Mouse (Mus musculus) layer of hippocampus, postnatal 10 days (tissue): ENCODE results near the gene Itpk1. TPM values are rescaled to one million over a fixed set of nuclear protein-coding genes. Genes with fewer than 3 reads are reported as not detected.

Experiments
- DNase-seq, 2 experiments: peaks; one replicate each; pipeline ENCODE4 v3.0.0; 2021; ENCODE audit warnings: low spot score in 2 of 2
- total RNA-seq, 2 experiments: library from RNA; stranded (reverse); gene quantifications; 2 replicates each; pipeline ENCODE4 v1.2.3; 2021

The Itpk1 gene
- total RNA-seq, 2 experiments from 2014 or later, result 49.4 to 52.8 TPM

- no peak for DNase-seq
These were observed 9.4 kb upstream of the Itpk1 start for GRCm38 (mm10) chr12:102714116-102714515.

GRCm38 (mm10) chr12:102713153-102713865 lies 8.6 kb upstream of the Itpk1 start:
- DNase-seq, result no peak

- DNase-seq, result no peak
These were observed 6.2 kb upstream of the Itpk1 start for GRCm38 (mm10) chr12:102710851-102711375.

- DNase-seq, result no peak
These were observed 5.2 kb upstream of the Itpk1 start for GRCm38 (mm10) chr12:102709896-102710295.

DNA sequence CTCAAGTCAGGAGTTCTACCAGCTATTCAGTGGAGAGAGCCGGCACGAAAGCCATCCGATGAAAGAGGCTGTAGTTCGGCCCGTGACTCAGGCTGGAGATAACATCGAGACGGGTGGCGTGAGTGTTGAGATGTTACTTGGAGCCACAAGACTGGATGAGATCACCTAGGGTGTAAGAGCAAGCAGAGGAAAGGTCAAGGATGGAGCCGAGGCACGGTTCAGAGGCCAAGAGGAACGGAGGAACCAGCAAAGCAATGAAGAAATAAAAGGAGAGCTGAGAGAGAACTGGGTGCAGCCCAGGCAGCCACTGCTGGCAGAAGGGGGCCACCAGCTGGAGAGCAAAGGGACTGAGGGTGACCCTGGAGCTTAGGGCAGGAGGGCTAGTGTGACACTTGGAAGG lies 3.5 kb upstream of the Itpk1 start:
- no peak for DNase-seq

DNA sequence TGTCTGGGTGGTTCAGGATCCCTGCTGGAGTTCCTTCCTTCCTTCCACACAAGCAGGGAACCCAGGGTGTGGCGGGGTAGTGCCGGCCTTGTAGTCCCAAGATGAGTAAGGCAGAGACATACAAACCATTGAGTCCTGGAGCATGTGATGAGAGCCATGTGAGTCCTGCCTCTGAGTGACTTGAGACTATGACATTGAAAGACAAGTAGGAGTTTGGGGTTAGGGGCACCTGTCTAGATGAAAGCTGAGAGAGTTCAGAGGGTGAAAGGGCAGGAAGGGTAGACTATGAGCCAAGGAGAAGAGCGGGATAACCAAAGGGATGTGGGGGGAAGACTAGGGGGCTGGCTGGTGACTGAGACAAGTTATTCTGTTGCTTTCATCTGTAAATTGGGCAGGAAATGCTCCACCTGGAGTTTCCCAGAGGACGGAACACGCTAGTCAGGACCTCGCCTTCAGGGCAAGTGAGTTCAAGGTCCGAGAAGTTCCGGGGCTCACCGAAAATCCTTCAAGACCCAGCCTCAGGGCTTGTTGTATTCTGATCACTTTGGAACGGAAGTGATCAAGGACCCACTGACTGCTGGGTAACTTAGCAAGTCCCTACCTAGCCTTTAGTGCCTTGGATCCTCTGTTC lies 2.2 kb upstream of the Itpk1 start:
- DNase-seq, result no peak

GRCm38 (mm10) chr12:102705906-102706640 lies 1.3 kb upstream of the Itpk1 start:
- no peak for DNase-seq

- peak; percentile 94 to 97 for DNase-seq
These were observed 614 bp upstream of the Itpk1 start for GRCm38 (mm10) chr12:102705216-102705871.

DNA sequence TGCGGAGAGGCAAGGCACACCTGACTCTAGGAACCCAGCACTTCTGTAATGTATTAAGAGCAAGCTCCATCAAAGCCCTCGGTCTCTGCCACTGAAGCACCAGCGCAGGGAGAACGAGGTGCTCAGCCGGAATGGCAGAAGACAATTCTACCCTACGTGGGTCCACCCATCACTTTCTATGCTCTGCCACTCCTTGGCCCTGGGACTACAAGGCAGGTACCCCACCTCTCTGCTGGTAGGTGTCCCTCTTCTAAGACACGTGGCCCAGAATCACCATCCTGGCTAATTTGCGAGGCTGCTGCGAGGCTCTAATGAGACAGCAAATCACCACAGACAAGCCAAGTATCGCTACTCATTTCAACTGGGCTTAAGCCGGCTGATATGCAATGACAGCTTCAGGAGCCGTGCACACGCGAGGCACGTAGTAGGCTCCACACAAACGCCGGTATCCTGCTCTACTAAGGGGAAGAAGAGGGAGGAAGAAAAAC lies 765 bp downstream of the Itpk1 start:
- no peak for DNase-seq

DNA sequence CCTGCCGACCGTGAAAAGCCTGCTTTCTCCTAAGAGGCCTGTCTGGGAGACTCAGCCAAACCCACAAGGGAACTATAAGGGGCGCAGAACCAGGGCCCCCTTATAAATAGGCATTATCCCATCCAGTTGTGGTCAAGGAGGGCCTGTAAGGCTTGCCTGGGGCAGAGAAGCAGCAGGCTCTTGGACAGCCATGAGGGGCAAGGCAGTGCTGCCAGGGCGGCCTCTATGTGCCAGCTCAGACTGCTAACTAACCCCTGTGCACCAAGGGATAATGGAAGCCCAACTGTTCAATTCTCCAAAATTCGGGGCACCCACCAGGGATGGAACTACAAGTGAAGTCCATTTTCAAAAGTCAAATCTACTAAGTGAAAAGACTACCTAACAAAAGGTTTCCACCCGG lies 1.3 kb downstream of the Itpk1 start:
- DNase-seq, result peak in 1 of 2 experiments; percentile 55

- DNase-seq, result peak; percentile 53 to 59
These were observed 1.7 kb downstream of the Itpk1 start for GRCm38 (mm10) chr12:102703111-102703412.

DNA sequence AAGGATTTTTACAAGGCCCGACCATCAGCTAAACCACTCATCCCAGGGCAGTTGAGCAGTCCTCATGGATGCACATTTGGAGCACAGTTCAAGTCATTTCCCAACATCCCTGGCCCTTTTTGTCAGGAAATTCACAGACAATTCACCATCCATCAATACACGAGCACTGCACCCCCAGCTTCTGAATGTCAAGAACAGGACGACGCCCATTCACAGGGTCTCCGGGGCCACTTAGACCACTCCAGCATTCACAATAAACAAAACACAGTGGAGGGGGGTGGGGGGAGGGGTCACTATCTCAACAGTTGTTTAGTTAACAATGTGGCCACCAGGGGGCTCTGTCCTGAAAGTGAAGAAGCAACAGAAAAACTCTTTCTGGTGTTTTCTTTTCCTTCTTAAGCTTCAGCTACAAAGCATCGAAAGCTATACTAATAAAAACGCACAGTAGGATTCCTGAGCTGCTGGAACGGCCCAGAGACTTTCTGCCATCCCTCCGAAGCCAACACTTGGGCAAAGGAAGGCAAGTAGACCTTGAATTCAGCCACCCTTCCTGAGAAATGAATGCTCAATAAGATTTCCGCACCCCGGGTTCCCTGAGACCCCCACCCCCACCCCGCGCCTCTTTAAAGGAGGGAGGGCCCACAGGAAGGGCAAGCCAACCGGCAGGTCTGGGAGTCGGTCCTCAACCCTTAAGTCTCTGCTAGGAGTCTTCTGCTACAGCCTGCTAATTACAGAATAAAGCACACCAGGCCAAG lies 2.2 kb downstream of the Itpk1 start:
- DNase-seq, result peak; percentile 83 to 85

DNA sequence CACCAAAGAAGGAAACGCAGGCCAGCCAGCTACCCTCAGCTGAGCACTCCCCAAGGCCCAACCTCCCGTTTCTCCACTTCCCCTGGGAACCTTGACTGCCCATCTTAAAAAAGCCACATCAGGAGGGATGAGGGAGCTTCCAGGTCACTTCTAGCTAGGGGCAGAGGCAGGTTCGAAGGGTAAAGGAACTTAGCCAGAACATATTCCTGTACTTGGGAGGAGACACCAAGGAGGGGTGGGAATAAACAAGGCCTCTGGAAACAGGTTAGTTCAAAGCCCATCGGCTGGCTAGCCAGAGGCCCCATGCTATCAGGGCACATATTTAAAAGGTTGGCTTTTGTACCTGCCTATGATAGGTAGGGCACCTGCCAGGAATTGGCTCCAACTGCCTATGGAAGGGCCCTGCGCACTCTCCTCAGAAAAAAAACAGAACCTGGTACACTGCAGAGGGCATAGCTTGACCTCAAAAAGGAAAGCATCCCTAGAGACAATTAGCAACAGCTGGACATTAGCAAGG lies 3.0 kb downstream of the Itpk1 start:
- DNase-seq, result no peak

DNA sequence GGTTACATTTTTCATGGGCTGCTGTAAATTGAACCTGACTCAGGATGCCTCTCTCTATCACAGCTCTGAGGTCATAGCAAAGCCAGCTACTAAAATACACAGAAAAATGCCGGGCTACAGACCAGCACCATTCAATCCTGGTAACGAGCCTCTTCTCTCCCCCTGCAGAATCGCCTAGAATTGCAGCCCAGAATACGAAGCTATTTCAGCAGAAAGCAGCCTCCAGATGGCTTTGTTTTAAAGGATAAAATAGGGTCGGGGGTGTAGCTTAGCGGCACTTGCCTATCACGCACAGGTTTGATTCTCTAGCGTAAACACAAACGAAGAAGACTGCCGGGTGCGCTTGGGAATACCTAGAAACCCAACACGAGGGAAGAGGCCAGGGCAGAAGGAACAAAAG lies 4.3 kb downstream of the Itpk1 start:
- no peak for DNase-seq

DNA sequence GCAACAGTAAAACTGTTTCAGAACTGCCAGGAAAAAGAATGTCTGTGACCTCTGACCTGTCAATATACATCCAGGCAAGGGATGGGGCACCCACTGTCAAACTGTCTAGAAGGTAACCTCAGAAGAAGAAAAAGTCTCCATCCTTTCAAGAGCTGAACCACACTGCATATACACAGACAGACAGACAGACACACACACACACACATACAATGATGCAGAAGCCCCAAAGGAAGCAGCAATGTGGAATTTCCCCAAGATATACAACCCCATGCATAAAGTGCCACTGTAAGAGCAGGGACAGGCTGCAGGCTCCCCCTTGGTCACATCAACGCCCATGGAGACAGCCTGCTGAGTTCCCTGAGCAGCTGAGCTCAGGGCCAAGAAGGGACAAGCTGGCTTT lies 5.6 kb downstream of the Itpk1 start:
- no peak for DNase-seq

DNA sequence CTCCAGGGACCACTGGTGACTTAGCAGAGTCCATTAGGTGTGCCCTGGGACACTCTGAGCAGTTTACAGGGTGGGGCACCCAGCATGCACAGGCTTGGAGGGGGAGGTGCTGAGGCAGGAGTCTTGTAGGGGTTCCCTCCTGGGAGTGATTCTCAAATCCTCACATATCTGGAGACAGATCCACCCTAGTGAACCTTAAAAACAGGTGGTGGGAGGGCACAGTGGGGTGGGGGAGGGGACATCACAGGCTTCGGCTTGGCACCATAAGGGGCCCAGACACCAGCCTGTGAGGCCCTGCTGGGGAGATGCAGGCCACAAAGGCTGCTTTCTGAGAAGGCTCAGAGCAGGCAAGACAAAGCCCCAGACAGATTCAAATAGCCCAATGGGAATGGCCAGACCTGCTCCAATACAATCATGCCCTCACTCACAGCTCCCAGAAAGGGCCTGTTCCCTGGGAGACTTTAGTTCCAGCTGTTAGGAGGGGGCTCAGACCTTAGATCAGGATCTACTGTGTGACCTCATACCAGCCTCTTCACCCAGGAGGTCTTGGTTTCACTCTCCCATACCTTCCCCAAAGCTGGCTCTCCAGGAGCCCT lies 6.5 kb downstream of the Itpk1 start:
- peak in 1 of 2 experiments; percentile 22 for DNase-seq

DNA sequence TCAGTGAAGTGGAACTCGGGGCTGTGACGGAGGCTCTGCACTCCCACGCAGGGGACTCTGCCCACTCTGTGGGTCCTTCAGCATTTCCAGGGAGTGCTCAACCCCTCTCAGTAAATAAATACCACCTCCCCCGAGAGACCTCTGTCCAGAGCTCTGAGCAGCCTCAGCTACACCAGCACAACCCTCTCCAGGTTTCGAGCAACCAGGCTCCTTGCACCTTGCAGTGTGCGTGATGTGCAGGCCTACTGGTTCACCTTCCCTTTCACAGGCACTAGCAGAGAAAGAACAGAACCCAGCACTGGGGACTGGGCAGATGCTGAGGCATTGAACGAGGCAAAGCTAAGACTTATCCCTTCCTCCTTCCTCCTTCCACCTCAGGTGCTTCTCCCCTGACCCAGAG lies 7.3 kb downstream of the Itpk1 start:
- DNase-seq, result peak in 1 of 2 experiments; percentile 10

DNA sequence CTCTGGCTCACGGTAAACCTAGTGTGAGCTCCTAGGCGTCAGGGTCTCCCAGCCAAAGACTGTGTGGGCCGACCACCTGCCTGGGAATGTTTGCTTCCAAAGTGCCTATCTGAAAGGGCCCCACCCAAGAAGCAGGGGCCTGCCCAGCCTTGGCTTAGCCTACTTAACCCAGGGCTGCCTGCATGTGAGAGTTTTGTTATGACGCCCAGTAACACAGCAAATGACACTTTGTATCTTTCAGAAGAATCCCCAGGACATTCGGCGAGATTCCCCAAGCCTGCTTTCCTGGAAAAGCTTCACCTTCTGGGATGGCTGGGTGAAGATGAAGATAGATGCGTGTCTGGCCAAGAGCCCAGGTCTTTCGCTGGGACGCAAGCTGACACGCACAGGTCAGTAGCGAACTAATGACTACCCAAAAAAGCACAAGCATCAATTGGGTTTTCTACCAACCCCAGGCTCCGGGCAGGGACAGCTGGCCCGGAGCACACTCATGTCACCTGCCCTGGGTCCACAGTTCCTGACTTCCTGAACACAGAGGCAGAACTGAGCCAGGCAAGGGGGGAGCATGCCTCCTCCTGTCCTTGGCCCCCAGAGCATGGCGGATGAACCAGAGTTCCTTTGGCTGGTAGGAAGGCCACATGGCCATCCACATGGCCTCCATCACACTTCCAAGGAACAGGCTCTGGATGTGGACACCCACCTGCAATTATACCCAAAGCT lies 7.9 kb downstream of the Itpk1 start:
- DNase-seq, result peak in 1 of 2 experiments; percentile 13
